Mouse (Mus musculus) stomach, postnatal 0 days (tissue): ENCODE measurements around the gene Zkscan14.

Experiments
- CTCF ChIP-seq: IDR thresholded peaks from 2 replicates; pipeline ENCODE4 v1.5.1; 2016; ENCODE audit warnings: antibody characterized with exemption, low read depth, mild to moderate bottlenecking, moderate library complexity
- EP300 ChIP-seq: optimal IDR thresholded peaks from 2 replicates; pipeline ENCODE3; 2016; ENCODE audit warnings: antibody characterized with exemption

GRCm38 (mm10) chr5:145202446-145202845, 778 bp upstream of the Zkscan14 start:
- TF ChIP-seq CTCF (no peak; the same call in 1 of the 2 replicates), EP300 (no peak)
